Mouse (Mus musculus) layer of hippocampus, adult 9-10 months (tissue): ENCODE data around the gene Slc9b1.

Experiments used
- DNase-seq: peaks from one replicate; pipeline ENCODE4 v3.0.0; 2022; ENCODE audit warnings: low spot score

Gene Slc9b1

GRCm38 (mm10) chr3:135393186-135393585 is 45.4 kb downstream of the Slc9b1 start:
- DNase-seq: no peak

DNA sequence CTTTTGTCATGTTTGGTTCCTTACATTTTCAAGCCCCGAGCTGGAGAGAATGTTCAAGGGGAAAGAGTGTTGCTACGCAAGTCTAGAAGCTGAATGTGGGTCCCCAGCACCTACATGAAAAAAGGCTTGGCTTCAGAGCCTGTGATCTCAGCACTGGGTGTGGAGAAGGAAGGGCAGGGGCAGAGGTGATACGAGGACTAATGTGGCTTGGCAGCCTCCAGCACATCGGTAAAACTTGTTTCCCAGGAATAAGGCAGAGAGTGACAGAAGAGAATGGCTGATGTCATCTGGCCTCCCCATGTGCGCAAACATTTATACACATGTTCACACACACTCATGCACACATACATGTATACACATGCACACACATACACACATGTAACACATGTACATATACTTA is 47.3 kb downstream of the Slc9b1 start:
- DNase-seq: no peak

DNA sequence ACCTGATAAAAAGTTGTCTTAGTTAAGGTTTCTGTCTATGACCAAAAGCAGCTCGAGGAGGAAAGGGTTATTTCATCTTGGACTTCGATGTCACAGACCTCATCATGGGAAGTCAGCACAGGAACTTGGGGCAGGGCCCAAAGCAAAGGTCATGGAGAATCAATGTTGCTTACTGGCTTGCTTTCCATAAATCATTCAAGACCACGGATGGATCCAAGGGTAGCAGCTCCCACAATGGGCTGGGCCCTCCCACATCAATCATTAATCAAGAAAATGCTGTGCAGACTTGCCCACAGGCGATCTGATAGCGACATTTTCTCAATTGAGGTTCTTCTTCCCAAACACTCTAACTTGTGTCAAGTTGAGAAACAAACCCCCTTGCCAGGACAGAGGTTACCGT is 48.3 kb downstream of the Slc9b1 start:
- DNase-seq: no peak

DNA sequence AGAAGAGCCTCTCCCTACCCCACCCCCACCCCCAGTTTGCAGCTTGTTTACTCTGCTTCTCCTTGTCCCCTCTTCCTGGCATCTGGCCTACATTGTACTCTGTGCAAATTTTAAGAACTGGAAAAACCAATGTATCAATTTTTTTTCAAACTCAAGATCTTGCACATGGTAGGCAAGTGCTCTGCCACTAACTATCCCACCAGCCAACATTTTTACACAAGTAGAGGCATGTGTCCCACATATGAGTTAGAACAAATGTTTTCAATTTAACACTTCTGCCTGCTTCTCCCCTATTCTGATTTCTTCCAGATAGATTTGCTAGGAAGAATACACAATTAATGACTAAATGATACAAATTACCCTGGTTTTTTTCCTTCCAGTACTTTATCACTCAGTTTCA is 49.3 kb downstream of the Slc9b1 start:
- DNase-seq: no peak

- peak; percentile 79 for DNase-seq
These were observed 54.4 kb downstream of the Slc9b1 start for GRCm38 (mm10) chr3:135402201-135402658.

DNA sequence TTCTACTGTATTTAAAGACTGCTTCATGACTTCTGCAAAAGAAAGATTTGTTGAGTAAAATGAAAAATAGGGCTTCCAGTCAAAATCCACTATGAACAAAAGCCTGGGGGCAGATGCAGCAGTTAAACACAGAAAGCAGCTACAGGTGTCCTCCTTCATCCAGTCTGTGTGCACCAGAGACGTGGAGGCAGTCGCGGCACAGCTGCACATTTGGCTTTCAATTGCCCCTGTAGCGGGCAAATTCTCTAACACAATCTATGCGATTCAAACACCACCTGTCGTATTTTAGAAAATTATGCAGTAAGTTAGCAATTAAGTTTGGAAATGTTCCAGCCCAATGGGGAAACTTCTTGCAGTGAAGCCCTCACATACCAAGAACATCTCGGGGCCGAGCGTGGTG is 55.4 kb downstream of the Slc9b1 start:
- DNase-seq: no peak

- no peak for DNase-seq
These were observed 56.0 kb downstream of the Slc9b1 start for GRCm38 (mm10) chr3:135403856-135404255.

DNA sequence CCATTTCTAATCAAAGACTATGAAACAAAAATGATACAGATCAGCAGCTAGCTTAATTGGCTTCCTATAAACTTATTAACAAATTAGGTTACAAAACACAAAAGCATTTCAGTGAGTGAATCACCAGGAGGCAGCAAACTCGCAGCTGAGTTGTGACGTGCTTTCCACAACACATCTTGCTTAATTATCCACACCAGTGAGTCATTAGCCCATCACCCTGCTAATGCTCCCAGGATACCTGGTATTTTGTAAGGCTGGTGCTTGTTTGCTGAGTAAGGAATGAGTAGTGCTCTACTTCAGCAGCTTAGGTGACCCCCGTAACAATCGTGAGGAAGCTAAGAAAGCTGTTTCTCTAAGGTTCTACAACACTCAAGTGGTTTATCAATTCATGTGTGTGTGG is 56.8 kb downstream of the Slc9b1 start:
- DNase-seq: no peak

DNA sequence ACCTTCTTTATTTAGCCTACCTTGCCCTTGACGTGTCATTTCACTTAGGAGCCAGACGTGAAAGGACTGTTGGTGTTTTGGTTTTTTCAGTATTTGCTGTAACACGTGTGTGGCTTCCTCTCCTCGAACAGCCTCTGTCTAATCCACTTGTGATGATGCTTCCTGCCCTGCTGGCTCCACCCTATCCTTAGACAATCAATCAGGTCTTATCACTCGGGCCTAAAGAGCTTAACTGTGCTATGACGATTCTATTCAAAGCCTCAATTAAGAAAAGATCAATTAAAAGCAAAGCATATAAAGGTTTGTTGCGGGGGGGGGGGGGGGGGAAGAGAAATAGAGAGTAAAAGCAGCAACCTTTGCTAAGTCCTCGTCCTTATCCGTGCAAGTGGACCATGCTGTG is 59.5 kb downstream of the Slc9b1 start:
- no peak for DNase-seq

DNA sequence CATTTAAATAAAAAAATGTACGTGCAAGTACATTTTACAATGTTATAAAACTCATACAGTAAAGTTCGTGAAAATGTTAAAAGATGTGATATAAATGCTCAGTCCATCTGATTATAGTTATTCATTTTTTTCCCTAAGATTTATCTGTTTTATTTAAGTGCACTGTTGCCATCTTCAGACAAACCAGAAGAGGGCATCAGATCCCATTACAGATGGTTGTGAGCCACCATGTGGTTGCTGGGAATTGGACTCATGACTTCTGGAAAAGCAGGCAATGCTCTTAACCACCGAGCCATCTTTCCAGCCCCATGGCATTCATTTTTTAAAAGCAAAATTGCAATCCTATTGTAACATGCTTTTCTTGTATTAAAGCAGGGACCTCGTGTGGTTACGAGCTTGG is 61.4 kb downstream of the Slc9b1 start:
- DNase-seq: no peak

GRCm38 (mm10) chr3:135411056-135411455 is 63.2 kb downstream of the Slc9b1 start:
- DNase-seq: no peak

DNA sequence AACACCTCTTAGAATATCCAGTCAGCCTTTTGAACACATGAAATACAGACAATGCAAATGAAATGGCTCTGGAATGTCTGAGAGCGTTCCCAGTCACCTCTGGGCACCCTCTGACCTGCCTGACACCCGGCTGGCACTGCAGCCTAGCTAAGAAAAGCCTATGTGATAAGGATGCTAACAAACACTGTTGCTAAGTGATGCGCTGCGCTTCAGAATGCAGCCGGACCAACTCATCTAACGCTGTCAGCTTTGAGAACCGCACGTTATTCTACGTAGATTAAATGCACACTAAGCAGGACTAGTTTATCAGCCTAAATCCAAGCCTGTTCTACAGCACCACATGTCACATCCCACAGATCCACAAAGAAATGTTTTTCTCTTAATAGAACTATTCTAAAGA is 64.0 kb downstream of the Slc9b1 start:
- no peak for DNase-seq

DNA sequence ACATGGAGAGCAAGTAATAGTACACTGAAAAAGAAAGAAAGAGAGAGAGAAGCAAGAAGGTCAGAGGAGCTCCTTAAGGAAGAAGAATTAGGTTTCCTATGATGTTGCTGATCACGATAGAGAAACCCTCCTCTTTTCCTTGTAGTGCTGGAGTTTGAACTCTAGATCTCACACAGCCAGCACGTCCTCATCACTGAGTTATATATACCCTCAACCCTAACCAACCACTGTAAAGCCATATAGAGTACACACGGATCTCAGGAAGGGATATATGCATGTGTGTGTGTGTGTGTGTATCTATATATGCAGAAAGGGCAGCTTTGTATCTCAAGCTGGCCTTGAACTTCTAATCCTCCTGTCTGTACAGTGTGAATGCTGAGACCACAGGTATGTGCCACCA is 69.4 kb downstream of the Slc9b1 start:
- DNase-seq: no peak

GRCm38 (mm10) chr3:135417799-135418198 is 70.0 kb downstream of the Slc9b1 start:
- no peak for DNase-seq

GRCm38 (mm10) chr3:135420542-135421309 is 72.9 kb downstream of the Slc9b1 start:
- no peak for DNase-seq

- DNase-seq: no peak
These were observed 73.4 kb downstream of the Slc9b1 start for GRCm38 (mm10) chr3:135421310-135421594.

- DNase-seq: no peak
These were observed 74.5 kb downstream of the Slc9b1 start for GRCm38 (mm10) chr3:135422232-135422855.

GRCm38 (mm10) chr3:135422856-135423607 is 75.2 kb downstream of the Slc9b1 start:
- peak; percentile 55 for DNase-seq

GRCm38 (mm10) chr3:135423608-135424212 is 75.9 kb downstream of the Slc9b1 start, which contains the start of gene Cisd2:
TSS of gene Cisd2 (minus strand) at chr3:135423925.
- no peak for DNase-seq

GRCm38 (mm10) chr3:135436901-135437616 is 89.2 kb downstream of the Slc9b1 start:
- DNase-seq: no peak

DNA sequence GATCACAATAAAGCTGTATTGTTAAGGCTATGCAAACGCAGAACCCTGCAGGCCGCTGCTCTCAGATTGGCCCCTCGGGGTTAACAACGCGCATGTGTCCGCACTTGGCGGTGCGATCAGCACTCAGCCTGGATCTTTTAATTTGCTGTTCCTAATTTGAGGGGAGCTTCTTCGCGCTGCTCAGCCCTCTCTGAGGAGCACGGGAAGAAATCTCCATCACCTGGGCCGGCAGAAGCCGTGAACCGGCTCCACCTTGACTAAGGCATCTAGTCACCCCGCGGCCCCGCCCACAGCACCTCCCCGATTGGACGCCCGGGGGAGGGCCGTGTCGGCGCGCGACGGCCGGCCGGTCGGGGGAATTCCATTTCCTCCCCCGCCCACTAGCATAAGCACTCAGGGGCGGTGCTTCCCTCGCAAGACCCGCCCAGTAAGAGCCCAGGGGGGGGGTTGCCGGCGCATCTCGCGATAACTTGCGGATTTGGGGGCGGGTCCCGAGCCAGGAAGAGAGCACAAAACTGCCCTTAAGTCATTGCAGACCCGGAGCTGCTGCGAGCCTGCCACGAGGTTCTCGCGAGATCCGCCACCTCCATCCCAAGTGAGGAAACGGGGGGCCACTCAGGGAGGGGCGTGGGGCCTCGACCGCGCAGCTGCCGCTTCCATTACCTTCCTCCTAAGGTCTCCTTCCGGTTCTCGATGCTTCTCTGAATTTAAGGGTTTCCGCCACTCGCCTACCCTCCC is 90.1 kb downstream of the Slc9b1 start, which contains the start of gene Ube2d3:
Gene Ube2d3, plus strand, starts transcription at position 392 of the 738 bp plus-strand sequence.
- peak; percentile 94 for DNase-seq
